Mouse (Mus musculus) midbrain, postnatal 0 days (tissue): Measurements from ENCODE around the gene Brap. TPM values are rescaled to one million over a fixed set of nuclear protein-coding genes. Genes with fewer than 3 reads are reported as not detected.
A peak's percentile ranks its signal among the peaks of the same experiment; 100 is the strongest.

Experiments used
- ATAC-seq: fragments of 200-750 bp; cut with Nextera tagmentation; 2 replicates; pipeline ENCODE4 v1.8.0; 2017; ENCODE audit warnings: moderate number of reproducible peaks, mild to moderate bottlenecking, moderate TSS enrichment, moderate library complexity; ENCODE audit not compliant: low FRiP score
- DNase-seq: peaks from one replicate; pipeline ENCODE4 v3.0.0-alpha.2; 2015; ENCODE audit warnings: low spot score
- H3K27ac ChIP-seq: fragments of 300-500 bp; sonication (generic); 2 replicates; pipeline ENCODE4 v1.5.1; 2014; ENCODE audit warnings: low read depth, mild to moderate bottlenecking, low read length, mixed read lengths
- H3K27me3 ChIP-seq: fragments of 300-500 bp; sonication (generic); 2 replicates; pipeline ENCODE4 v1.6.1; 2014; ENCODE audit warnings: low read length, control low read depth, mixed read lengths; ENCODE audit not compliant: insufficient read depth
- H3K36me3 ChIP-seq: fragments of 300-500 bp; sonication (generic); 2 replicates; pipeline ENCODE4 v1.6.1; 2014; ENCODE audit warnings: low read length, control low read depth, mixed read lengths; ENCODE audit not compliant: insufficient read depth
- H3K4me1 ChIP-seq: fragments of 300-500 bp; sonication (generic); 2 replicates; pipeline ENCODE4 v1.6.1; 2014; ENCODE audit warnings: mild to moderate bottlenecking, control low read depth, antibody characterized with exemption, low read length, mixed read lengths; ENCODE audit not compliant: insufficient read depth
- H3K4me2 ChIP-seq: fragments of 300-500 bp; sonication (generic); 2 replicates; pipeline ENCODE4 v1.6.1; 2014; ENCODE audit warnings: low read depth, mild to moderate bottlenecking, low read length, mixed read lengths; ENCODE audit not compliant: poor library complexity, severe bottlenecking
- H3K4me3 ChIP-seq: fragments of 300-500 bp; sonication (generic); 2 replicates; pipeline ENCODE4 v1.5.1; 2014; ENCODE audit warnings: low read depth, mild to moderate bottlenecking, low read length, moderate library complexity
- H3K9ac ChIP-seq: fragments of 300-500 bp; sonication (generic); replicated peaks from 2 replicates; pipeline ENCODE4 v1.6.1; 2014; ENCODE audit warnings: mild to moderate bottlenecking, low read length, moderate library complexity, mixed read lengths; ENCODE audit not compliant: poor library complexity, severe bottlenecking
- H3K9me3 ChIP-seq: fragments of 300-500 bp; sonication (generic); 2 replicates; pipeline ENCODE4 v1.6.1; 2016; ENCODE audit warnings: low read length, control low read depth
- CTCF ChIP-seq: IDR thresholded peaks from 2 replicates; pipeline ENCODE4 v1.5.1; 2016; ENCODE audit warnings: antibody characterized with exemption, mild to moderate bottlenecking
- WGBS: fragments of 180-500 bp; shearing (Covaris S2); extraction: QIAGEN DNeasy Blood & Tissue Kit; methylation state at CpG from one replicate; pipeline ENCODE4 v1.1.7; 2014; 5-methylcytosine and 5-hydroxymethylcytosine counted together
- polyA plus RNA-seq: library from polyadenylated mRNA; unstranded; fragments of >200 nt; fragmentation: Nextera tagmentation; extraction: Ambion mirVana; gene quantifications from 2 replicates; pipeline ENCODE4 v1.2.1, GENCODE M21; 2015
- total RNA-seq: library from RNA; depleted of rRNA; stranded (reverse); fragments of >200 nt; gene quantifications from 2 replicates; pipeline ENCODE4 v1.2.3, GENCODE M21; 2014

Brap gene
- total and polyA plus RNA-seq, 2 experiments from 2014 or later, result 43.5 to 48.2 TPM

- peak overlapping the region; percentile 95 for H3K9ac ChIP-seq
- peak overlapping the region; percentile 86 for H3K4me2 ChIP-seq
- TF ChIP-seq CTCF, result no peak
- H3K4me1 ChIP-seq, result peaks cover 6% of the 10 kb centered on the region
- H3K9me3 ChIP-seq, result no peaks in the 10 kb centered on the region
- no peaks in the 10 kb centered on the region for H3K27me3 ChIP-seq
- H3K36me3 ChIP-seq, result peaks cover 22% of the 10 kb centered on the region; the same call in 1 of the 2 replicates
- DNase-seq (no peak), ATAC-seq (no peak)
- no peak overlapping the region for H3K27ac ChIP-seq
- 74% methylated on average over 5 of the region's 5 CpGs for WGBS
- H3K4me3 ChIP-seq, result peak overlapping the region; percentile 99
Observed at GRCm38 (mm10) chr5:121661494-121661893, 1.1 kb downstream of the Brap start.

DNA sequence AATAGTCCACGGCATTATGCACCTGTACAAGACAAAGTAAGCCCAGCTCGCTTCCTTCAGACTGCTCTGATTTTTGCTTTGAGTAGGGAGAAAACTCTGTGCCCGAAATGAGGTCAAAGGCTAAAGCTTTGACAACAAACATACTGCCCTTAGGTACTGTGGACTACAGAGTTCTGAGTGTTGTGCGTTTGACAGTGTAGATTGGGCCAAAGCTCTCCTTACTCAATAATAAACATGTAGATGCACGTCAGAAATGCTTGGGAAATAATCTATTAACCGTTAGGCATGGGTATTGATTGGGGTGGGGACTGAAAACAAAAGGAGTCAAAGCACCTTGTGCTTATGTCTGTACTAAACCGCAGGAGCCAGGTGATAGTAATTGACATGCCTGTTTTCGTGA is 3.1 kb downstream of the Brap start:
- Histone ChIP-seq H3K4me1 (peaks cover 6% of the 10 kb centered on the region), H3K9me3 (no peaks in the 10 kb centered on the region), H3K4me3 (no peak overlapping the region), H3K36me3 (peaks cover 27% of the 10 kb centered on the region; the same call in 1 of the 2 replicates), H3K27ac (no peak overlapping the region), H3K4me2 (no peak overlapping the region), H3K27me3 (no peaks in the 10 kb centered on the region), H3K9ac (no peak overlapping the region)
- 93% methylated on average over 8 of the region's 8 CpGs for WGBS
- DNase-seq, result no peak
- no peak for TF ChIP-seq CTCF
- ATAC-seq, result no peak

- Histone ChIP-seq H3K4me3 (no peak overlapping the region), H3K27ac (no peak overlapping the region), H3K4me2 (no peak overlapping the region), H3K36me3 (peaks cover 27% of the 10 kb centered on the region), H3K9ac (no peak overlapping the region), H3K4me1 (peaks cover 6% of the 10 kb centered on the region), H3K27me3 (no peaks in the 10 kb centered on the region), H3K9me3 (no peaks in the 10 kb centered on the region)
- TF ChIP-seq CTCF, result no peak
- 88% methylated on average over 6 of the region's 6 CpGs for WGBS
- DNase-seq (no peak), ATAC-seq (no peak)
Observed at GRCm38 (mm10) chr5:121664078-121664477, 3.7 kb downstream of the Brap start.

- H3K9me3 ChIP-seq, result no peaks in the 10 kb centered on the region
- 96% methylated on average over 9 of the region's 9 CpGs for WGBS
- no peak overlapping the region for H3K9ac ChIP-seq
- H3K4me2 ChIP-seq, result no peak overlapping the region
- no peak overlapping the region for H3K4me3 ChIP-seq
- H3K4me1 ChIP-seq, result peaks cover 6% of the 10 kb centered on the region
- H3K36me3 ChIP-seq, result peaks cover 27% of the 10 kb centered on the region
- ATAC-seq (no peak), DNase-seq (no peak)
- H3K27ac ChIP-seq, result no peak overlapping the region
- no peak for TF ChIP-seq CTCF
- no peaks in the 10 kb centered on the region for H3K27me3 ChIP-seq
Observed at GRCm38 (mm10) chr5:121664971-121665370, 4.6 kb downstream of the Brap start.

DNA sequence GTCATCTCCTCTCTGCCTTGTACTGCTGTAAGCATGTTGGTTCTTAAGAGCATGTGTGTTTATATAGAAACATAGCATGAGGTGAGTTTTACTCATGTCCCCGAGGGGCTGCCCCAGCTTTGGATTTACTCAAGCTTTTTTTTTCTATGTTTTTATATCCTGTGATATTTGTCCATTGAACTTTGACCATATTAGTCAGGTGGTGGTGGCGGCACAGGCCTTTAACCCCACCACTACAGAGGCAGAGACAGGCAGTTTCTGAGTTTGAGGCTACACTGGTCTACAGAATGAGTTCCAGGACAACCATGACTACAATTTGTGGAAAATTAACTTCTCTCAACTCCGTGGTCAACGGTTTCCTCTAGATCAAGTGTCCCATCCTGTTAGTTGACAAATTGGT is 6.7 kb downstream of the Brap start:
- peaks cover 40% of the 10 kb centered on the region for H3K36me3 ChIP-seq
- WGBS, result 94% methylated on average over 4 of the region's 4 CpGs
- no peak for ATAC-seq

DNA sequence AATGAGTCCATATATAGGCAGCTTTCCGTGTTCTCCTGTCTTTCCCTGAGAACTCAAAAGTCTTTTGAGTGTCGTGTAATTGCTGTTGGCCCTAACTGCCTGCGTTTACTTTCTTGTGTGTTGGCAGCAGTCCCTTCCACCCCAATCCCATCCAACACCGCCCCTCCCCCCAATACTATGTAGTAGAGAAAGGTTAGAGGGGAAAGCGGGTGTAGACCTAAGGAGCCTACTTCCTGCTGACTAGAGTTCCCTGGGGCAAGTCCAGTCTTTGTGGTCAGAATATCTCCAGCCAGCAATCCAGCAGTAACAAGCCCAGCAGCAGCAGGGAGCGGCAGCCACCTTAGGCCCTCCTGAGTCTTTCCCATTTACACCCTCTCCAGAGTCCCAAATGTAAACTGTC is 8.0 kb downstream of the Brap start:
- no peak for TF ChIP-seq CTCF
- no peak overlapping the region for H3K4me2 ChIP-seq
- ATAC-seq, result no peak
- no peak overlapping the region for H3K4me3 ChIP-seq
- peaks cover 42% of the 10 kb centered on the region for H3K36me3 ChIP-seq
- H3K9me3 ChIP-seq, result no peaks in the 10 kb centered on the region
- H3K4me1 ChIP-seq, result no peaks in the 10 kb centered on the region
- no peaks in the 10 kb centered on the region for H3K27me3 ChIP-seq
- no peak overlapping the region for H3K27ac ChIP-seq
- no peak for DNase-seq
- 85% methylated on average over 6 of the region's 6 CpGs for WGBS
- no peak overlapping the region for H3K9ac ChIP-seq

More for the DNA sequence above, 6.7 kb downstream of the Brap start:
- Histone ChIP-seq H3K4me3 (no peak overlapping the region), H3K9ac (no peak overlapping the region), H3K27ac (no peak overlapping the region), H3K9me3 (no peaks in the 10 kb centered on the region), H3K4me1 (no peaks in the 10 kb centered on the region), H3K27me3 (no peaks in the 10 kb centered on the region), H3K4me2 (no peak overlapping the region)
- DNase-seq, result no peak
- TF ChIP-seq CTCF, result no peak
